Mouse (Mus musculus) layer of hippocampus, adult 18-20 months (tissue): ENCODE results near the gene Gan. TPM values are rescaled to one million over a fixed set of nuclear protein-coding genes. Genes with fewer than 3 reads are reported as not detected.

ENCODE experiments used
- DNase-seq, 2 experiments: peaks; one replicate each; pipeline ENCODE4 v3.0.0; 2022; ENCODE audit warnings: low spot score in 2 of 2
- total RNA-seq, 2 experiments: library from RNA; stranded (reverse); gene quantifications; 2 replicates each; pipeline ENCODE4 v1.2.3; 2021

Gene Gan
- total RNA-seq, 2 experiments from 2014 or later: 18.5 to 19.4 TPM

DNA sequence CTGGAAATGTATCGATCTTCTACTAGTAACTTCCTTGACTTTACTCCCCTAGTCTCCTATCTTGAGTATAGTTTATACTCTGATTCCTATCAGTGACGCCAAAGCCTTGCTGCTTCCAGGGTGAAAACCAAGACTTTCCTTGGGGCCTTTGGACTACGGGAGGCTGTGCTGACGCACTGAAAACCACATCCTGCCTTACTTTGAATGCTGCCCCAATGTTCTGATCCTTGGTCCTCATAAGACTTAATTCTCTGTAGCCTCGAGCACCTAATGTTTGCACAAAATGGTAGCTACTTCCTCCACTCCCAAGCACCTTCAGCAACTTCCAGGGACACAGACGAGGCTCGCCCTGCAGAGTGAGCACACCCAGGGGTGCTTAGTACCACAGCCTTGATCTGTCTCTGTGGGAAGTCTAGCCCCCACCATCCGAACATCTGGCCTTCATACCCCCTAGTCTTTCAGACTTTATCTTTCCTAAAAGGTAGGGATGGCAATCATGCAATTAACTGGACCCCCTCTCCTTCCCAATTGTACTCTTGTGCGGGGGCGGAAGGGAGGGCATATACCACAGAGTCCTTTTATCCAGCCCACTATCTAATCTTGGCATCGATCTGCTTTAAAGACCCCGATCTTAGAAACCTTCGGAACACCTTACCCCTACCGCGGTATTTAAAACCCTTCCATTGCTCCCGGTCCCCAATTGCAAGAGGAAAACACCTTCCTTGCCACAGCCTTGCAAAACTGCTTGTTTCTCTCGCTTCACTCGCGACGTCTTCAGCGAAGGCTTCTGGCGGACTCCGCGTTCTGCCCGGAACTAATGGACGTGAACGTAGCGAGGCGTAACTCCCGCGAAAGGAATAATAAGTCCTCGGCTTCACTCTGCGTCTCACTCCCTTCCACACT is 818 bp upstream of the Gan start:
- DNase-seq: no peak

DNA sequence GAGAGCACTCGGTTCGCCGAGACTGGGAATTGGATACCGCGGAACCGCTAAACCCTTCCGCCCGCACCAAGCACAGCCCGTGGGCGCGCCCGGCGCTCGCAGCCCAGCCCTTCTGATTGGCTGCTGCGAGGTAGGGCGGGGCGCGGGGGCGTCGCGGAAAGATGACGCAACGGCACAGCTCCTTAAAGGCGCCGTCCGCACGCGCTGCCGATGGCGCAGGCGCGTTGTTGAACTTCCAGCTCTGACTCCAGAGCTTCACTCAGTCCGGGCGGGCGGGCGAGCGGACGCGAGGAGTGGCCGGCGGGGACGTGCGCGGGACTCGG is 205 bp upstream of the Gan start:
- peak; percentile 96 to 99 for DNase-seq

DNA sequence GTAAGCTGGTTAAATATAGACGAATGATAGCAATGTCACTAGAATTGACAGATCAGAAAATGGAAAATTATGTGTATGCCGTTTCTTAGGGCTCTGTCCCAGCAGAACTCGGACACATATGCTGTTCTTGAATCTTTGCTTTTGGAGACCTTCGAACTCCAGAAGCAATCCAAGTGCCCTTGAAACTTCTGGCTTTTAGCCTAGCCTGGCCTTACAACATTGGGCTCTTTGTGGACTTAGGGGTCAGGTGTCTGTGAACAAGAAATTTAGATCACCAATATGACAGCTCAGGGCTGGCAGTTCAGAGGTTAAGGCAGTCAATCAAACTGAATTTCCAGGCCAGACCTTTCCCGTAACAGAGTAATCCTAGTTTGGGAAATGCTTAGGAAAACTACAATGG is 1.1 kb downstream of the Gan start:
- DNase-seq: no peak

DNA sequence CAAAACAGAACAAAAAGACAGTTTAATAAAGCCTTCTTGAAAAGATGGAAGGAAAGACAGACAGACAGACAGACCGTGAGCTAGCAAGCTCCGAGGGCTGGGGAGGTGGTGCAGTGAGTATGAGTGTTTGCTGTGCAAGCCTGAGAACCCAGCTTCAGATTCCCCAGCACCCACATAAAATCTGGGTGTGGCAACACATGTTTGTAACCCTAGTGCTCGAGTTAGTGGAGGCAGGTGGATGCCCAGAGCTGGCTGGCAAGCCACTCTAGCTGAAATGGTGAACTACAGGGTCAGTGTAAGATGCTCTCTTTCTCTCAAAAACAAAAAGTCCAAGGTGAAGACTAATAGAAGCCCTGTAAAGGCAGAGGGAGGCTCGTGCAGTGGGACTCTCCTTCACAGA is 7.0 kb downstream of the Gan start:
- DNase-seq: no peak

DNA sequence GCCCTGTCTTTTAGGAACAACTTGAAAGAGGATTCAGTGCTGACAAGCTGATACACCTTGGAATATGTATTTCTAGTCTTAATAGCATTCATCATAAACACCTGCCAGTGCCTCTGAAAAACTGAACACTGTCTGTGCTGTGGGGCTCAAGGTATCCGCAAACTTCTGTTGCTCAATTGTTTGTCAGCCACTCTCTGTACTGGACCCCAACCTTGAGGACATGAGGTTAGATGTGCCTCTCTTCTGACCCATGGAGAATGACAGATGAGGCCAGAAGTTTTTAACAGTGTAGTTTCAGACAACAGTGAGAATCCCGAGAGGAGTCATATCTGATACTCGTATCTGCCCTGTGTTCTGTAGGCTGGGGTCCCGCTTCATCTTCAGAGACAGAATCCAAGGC is 7.6 kb downstream of the Gan start:
- no peak for DNase-seq

DNA sequence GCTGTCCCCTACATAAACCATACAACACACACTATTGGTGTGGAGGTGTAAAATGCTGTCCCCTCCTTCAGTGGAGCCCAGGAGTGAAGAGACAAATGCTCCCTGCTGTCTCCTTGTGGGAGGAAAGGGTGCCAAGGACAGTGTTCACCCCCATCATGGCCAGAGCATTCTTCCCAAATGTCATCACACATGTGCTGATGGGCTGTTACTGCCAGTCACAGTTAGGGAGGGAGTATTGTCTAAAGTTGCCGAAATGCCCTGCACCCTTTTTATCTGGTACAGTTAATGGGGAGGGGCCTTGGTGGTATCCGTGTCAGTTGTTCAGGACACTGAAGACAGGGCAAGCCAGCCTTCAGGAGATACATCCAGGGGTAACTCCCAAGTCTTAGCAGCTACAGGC is 8.6 kb downstream of the Gan start:
- DNase-seq: no peak

DNA sequence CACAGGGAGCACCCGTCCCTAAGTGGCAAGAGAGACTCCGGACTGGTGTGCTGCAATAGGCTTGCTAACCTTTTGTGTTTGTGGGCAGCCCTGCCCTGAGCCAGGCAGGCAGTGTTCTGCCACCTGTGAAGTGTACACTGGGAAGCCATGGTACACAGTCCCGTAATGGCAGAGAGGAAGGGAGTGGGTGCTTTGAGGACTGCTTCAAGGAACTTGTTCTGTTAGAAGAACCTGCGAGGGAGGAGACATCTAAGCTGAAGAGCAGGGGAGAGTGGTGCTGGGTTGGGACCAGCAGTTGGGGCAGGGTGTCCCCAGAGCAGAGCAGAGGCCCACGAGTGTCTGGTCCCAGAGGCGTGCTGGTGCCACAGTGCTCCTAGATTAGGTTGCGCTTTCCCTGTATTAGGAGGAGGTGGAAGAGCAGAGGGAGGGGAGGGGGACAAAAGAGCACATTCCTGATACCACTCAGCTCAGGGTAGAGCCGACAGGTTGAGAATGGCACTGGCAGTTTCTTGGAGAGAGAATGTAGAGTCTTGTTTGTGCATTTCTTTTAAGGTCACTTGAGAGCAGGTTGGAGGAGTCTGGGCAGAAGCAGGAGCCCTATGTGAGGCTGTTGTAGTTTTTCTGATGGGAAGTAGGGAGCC is 9.4 kb downstream of the Gan start:
- DNase-seq: no peak

DNA sequence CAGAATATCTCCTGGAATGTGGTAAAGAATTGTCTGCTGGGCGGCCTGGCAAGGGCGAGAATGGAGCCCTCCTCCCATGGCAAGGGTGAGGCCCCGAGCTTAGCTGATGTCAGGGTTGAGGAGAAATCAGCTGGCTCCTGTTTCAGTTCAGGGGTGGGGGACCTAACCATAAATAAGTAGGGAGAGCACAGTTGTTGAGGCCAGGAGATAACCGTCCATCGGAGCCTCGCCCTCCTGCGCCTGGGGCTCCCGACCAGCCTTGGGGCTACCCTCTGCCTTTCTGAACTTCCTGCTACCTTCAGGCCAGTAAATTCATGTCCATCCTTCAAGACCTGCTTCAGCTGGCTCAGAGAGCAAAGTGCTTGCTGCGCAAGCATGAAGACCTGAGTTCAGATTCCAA is 10.4 kb downstream of the Gan start:
- DNase-seq: no peak

DNA sequence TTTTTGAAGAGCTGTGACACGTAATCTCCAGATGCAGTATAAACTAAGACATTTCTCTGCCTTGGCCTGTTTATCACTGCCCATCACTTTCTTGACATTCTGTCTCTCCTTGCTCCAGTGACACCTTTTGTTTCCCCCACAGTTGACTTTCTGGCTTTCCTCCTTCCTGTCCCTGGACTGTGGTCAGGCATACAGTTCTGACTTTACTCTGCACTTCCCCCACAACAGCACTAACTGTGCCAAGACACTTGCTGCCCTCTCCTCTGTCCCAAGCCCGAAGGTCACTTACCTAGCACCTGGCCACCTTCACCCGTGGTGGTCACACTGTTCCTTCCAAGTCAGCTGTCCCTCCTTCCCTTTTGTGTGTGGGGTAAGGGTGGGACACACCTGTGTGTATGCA is 13.9 kb downstream of the Gan start:
- DNase-seq: no peak

DNA sequence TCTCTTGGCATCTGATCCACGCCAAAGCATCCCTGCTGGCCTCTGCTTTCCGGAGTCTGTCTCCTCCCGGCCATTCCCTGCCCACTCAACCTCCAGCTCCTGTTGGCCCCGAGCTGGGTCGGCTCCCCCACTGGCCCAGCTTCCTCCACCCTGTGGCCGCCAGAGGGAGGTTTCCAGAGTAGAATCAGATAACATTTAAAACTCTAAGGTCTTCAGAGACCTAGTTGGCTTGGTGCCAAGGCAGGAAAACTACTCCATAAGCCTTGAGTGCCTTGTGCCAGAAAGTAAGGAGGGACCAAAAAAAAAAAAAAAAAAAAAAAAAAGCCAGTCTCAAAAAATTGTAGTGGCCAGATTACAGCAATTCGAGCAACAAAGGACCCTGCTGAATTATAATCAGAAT is 15.0 kb downstream of the Gan start:
- DNase-seq: no peak

DNA sequence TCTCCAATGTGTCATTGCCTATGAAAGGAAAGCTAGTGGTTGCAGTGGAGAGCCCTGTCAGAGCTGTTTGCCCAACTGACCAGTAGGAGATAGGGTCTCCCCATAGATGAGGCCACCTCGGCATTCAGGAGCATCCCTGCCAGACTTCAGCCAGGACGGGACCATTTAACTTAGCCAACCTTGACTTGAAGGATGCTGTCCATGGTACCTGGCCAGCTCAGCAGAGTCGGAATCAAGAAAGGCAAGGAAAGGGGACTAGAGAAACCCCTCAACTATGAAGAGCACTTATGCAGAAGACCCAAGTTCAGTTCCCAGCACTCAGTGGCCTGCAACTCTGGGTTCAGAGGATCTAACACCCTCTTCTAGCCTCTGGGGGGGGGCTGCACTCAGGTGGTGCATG is 15.8 kb downstream of the Gan start:
- DNase-seq: no peak

DNA sequence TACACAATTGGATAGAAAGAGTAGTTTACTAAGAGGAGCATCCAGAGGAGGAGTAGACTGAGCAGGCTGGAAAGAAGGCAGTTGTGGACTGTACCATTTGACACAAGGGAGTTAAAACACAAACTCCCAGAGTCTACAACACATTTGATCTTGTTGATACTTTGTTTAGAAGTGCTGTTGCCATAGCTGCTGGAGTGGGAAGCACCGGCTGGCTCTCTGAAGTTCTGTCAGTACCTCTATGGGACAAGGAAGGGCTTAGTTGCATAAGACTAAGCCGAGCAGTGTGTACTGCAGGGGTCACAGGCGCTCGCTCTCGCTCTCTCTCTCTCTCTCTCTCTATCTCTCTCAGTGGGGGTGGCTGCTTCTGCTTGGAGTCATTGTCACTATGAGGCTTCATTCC is 16.6 kb downstream of the Gan start:
- DNase-seq: peak in 1 of 2 experiments; percentile 52

DNA sequence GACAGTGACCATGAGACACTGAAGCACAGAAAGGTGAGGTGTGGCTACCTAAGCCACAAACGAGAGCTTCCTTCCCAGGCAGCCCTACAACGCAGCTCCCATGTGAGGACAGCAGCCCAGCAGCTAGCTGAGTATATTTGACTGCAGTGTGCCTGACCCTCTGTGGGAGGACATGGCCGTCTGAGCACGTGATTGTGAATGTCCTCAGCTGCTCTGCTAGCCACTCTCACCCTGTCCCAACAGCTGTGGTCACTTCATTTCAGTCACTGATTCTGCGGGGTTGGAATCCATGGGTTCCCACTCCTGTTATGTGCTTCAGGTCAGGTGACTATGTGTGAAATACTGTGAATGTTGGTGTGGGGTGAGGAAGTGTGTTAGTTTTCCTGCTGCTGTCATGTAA is 18.4 kb downstream of the Gan start:
- DNase-seq: no peak

DNA sequence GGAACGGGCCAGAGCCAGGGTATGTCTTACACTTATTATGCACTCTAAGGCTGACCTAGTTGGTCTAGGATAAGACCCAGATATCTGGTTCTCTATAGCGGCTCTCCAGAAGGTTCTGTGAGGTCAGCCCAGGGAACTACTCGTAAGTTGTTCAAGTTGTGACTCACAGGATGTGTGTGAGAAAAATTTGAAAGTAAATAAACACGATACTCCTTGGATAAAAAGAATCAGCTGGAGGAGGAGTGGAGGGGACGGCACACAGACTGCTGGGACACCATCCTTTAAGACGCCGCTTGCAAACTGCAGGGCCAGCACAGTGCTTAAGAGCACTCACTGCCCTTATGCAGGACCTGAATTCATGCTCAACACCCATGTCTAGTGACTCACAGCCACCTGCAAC is 19.3 kb downstream of the Gan start:
- no peak for DNase-seq

DNA sequence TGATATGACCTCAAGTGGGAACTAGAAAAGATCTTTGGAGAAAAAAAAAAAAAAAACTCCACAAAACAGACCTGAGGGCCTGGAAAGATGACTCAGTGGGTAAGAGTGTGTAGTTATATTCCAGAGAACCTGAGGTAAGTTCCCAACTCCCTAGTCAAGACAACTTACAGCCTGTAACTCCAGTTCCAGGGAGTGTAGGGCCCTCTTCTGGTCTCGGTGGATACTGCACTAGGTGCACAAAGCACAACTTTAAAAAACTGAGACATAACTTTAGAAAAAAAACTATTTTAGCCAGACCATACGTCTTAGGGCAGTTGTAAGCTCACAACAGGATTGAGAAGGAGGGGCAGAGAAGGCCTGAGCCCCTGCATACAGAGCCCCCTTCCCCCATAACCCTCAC is 20.1 kb downstream of the Gan start:
- DNase-seq: no peak

DNA sequence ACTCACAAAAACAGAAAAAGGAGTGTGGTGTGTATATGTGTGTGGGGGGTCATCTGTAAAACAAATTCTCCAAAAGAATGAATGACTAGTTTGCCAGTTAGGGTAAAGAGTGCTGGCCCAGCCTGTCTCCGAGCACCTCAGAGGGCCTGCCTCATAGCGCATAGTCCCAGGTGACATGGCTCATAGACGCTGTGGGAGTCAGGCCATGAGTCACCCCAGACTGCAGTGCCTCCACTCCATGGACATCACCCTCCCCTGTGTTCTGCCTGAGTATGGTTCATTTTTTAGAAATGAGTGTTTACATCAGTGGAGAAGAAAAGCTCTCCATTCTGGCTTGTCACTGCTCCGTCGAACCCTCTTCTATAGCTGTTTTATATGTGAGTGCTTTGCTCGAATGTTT is 20.7 kb downstream of the Gan start:
- DNase-seq: no peak

DNA sequence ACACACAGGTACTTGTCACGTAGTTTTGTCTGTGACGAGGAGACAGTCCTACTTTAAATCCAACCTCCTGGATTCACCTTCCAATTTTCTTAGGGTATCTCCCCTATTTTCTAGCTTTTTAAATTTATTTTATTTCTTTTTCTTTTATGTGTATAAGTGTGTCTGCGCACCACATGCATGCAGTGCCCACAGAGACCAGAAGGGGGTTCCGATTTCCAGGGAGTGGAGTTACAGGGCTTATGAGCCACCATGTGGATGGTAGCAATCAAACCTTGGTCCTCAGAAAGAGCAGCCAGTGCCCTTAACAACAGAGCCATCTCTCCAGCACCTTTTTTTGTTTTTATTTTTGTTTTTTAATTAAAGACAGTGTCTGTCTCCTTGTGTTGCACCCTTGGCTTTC is 24.8 kb downstream of the Gan start:
- no peak for DNase-seq

DNA sequence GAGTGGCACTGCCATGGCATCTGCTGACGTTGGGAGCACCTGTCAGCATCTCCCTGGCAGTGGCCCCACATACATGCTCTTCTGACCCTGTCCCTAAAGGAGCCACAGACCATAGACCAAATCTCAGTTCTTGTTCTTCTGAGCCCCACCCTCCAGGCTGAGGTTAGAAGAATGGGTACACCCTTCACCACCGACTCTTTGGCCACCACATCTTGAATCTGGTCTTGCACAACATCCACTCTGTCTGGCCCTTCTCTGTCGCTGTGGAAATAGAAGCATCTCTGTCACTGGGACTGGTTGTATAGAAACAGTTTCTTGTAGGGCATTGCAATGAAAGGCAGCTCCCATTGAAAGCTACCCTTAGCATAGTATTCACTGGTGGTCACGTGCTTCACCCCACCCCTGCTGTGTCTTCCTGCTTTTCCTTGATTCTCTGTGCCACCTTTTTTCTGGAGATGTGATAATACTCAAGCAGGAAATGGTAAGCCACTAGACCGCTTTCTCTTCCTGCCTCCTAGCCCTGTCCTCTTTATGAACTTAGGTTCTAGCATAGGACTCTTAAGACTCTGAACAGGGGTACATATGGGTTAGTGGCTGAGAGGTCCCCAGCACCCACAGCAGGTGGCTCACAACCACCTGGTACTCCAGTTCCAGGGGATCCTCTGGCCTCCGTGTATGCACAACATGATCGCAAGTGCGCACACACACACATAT is 25.9 kb downstream of the Gan start:
- DNase-seq: no peak

DNA sequence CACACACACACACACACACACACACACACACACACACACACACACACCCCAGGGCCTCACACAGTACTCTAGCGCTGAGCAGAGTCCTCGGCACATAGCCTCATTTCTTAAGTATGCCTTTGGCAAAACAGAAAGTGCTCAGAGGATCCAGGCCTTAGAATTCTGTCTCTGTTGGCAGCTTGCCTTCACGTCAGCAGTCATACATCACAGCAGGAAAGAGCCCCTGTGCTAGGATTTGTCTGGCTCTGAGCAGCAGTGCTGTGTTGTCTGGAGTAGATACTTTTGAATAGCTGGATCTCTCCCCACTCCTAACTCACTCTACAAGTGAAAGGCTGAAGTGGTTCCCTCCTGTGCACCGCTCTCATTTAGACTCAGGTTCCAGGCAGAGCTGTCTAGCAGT is 36.4 kb downstream of the Gan start:
- no peak for DNase-seq

DNA sequence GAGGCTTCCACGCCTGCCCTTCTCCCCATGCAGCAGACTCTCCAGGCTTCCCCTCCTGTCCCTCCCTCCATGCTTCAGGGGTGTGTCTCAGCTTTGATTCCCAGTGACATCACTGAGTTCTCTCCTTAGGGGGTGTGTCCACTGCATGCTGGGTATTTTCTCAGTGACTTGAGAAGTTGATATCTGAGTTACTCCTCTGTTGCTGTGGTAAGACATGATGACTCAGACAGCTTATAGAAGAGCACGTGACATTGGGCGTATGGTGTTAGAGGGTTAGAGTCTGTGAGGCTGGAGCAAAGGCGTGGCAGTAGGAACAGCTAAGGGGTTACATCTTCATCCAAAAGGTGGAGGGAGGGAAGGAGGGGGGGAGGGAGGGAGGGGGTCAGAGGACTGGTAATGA is 38.7 kb downstream of the Gan start:
- no peak for DNase-seq

DNA sequence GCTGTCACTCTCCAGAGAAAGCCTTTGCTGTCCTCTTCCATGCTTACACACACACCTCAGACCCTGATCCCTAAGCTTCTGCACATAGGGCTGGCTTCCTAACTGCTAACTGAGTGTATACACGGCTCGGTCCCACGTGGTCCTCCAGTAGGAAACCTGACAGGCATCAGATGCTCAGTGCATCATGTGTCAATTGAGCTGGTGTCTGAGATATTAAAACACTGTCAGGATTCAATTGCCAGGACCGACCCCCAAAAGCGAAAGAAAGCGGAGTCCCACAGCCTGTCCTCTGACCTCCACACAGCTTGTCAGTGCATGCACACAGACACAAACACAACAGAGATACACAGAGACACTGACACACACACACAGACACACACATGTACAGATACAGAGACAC is 39.6 kb downstream of the Gan start:
- DNase-seq: no peak

DNA sequence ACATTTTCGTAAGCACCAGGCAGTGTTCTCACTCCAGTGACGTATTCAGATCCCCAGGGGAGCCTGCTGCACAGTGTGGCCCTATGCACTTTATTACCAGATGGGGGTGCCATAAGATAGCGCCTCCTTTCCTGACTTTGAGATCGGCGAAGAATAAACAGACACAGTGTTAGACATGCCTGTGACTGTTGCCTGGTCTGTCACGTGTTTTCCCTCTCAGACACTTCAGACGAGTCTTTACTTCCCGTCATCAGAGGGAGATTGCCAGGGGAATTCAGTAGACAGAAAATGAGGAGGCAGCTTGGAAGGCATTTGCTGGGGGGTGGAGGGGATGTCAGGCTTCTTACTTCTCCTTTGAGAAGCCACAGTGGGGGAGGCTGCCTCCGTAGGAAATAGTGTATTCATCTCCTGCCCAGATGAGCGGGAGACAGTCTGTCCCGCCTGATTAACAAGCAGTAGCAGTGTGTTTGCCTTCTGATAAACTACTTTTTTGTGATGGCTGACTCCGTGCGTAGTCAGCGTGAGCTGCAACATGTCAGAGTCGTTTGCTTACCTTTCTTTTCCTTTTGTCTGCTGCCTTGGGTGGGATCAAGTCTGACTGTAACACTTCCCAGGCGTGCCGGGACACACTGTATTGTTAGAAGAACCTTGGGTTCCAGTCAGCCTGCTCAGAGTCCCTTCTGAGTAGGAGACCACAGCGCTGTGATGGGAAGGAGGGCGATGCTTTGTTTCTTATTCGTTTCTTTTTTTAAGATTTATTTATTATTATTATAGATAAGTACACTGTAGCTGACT is 40.4 kb downstream of the Gan start:
- DNase-seq: peak; percentile 68 to 85
